Mouse (Mus musculus): ENCODE measurements around the gene Sgca. TPM values are rescaled to one million over a fixed set of nuclear protein-coding genes. Genes with fewer than 3 reads are reported as not detected.
"Not testable (repeated sequence)": the region's sequence is repeated elsewhere in the genome, so short reads cannot be mapped to it uniquely, and the experiment has no call there.

Sgca gene
- polyA plus RNA-seq, 1 experiment from 2014 or later = 0.55 TPM

DNA sequence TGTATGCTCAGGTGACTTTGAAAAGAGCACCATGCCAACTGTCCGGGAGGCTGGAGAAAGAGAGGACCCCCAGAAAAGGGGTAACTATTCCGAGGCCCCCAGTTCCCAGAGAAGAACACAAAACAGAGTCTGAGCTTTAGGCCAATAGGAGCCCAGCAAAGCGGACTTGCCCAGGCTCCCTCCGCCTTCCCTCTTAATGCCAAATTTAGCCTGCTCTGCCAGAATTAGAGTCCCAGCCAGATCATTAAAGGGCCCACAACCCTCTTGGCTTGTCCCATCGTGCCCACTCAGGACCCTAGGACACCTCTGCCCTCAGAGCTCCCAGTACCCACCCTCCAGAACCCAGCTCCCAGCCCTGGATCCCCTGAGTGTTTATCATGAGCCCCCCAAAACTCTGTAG is 3.2 kb downstream of the Sgca start:
- 59% methylated on average over 5 of the region's 5 CpGs for WGBS
- H3K4me1 ChIP-seq (replicated peaks; ENCODE audit: control insufficient read depth, insufficient read depth, low read length) = no peaks in the 10 kb centered on the region
- no peaks in the 10 kb centered on the region for H3K36me3 ChIP-seq (ENCODE audit: control insufficient read depth, insufficient read depth)
- H3K9ac ChIP-seq (ENCODE audit: low read depth, low read length) = no peak overlapping the region
- H3K4me3 ChIP-seq (ENCODE audit: low read depth, low read length) = no peak overlapping the region
- H3K4me2 ChIP-seq (replicated peaks; ENCODE audit: low read depth) = no peak overlapping the region
- no peak for TF ChIP-seq CTCF (IDR thresholded peaks at IDR 0.05; ENCODE audit: low read depth)
- no peak for ATAC-seq
- H3K9me3 ChIP-seq (ENCODE audit: control insufficient read depth) = no peaks in the 10 kb centered on the region
- H3K27me3 ChIP-seq (replicated peaks; ENCODE audit: control insufficient read depth, insufficient read depth, low read length) = no peaks in the 10 kb centered on the region; the same call in 1 of the 2 replicates
- no peak overlapping the region for H3K27ac ChIP-seq (ENCODE audit: low read depth, low read length)

DNA sequence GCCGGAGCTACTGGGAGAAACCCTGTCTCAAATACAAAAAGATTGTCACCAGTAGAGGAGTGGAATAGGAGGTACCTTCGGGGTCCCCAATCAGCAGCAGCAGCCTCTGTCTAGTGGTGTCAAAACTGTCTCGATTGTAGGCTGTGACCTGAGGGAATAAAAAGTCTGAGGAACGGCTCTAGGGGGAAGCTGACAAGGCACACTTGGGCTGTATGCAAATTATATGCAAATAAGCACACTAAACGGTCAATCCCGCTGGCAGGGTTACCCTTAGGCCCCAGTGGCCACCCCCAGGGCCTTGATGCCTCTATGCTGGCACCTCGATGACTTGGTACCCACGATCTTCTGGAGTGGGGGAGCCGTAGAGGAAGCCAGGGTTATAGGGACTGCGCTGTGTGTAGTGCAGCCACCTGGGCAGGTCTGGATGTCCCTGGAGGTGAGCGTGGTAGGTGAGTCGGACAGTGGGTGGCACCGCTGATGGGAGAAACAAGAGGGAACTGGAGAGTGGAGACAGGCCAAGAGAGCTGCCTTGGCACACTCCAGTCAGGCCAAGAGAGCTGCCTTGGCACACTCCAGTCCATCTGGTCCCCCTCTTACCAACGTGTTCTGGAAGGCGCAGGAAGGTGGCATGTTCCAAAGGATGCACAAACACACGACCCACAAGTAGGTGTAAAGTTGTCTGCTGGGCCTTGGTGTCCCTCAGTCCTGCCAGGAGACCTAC is 4.1 kb downstream of the Sgca start:
- no peak for TF ChIP-seq CTCF (IDR thresholded peaks at IDR 0.05; ENCODE audit: low read depth)
- no peak overlapping the region for H3K9ac ChIP-seq (ENCODE audit: low read depth, low read length)

DNA sequence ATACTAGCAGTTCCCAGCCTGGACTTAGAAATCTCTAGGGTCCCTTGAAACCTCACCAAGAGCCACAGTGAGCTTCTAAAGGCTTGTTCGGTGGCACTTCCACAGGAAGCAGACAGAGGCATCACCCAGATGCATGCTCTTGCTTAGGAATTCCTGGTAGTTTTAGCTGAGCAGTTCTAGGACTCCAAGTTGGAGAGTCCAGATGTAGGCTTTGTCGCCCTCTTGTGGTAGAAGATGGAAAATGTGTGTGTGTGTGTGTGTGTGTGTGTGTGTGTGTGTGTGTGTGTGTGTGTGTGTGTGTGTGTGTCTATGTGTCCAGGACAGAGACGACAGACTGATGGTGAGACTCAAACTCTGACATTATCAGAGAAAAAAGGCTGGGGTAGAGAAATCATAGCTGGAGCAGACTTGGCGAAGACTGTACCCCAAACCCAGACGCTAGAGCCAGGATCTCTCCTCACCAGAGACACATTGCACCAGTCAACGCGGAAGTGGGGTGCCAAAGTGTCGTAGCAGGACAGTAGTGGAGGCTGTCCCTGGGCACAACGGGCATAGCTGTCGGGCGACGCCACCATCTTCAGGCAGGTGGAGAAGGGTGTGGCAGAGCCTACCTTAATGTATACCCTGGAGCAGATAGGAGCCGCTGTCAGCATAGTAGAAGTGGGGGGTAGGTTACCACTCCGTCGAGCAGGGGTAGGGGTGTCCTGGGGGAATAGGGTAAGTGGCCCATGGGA is 5.8 kb downstream of the Sgca start:
- Histone ChIP-seq H3K4me2 (replicated peaks; ENCODE audit: low read depth) (no peak overlapping the region), H3K27me3 (replicated peaks; ENCODE audit: control insufficient read depth, insufficient read depth, low read length) (no peaks in the 10 kb centered on the region; the same call in 1 of the 2 replicates), H3K4me1 (replicated peaks; ENCODE audit: control insufficient read depth, insufficient read depth, low read length) (no peaks in the 10 kb centered on the region), H3K9ac (ENCODE audit: low read depth, low read length) (no peak overlapping the region), H3K27ac (ENCODE audit: low read depth, low read length) (no peak overlapping the region), H3K9me3 (ENCODE audit: control insufficient read depth) (no peaks in the 10 kb centered on the region), H3K36me3 (ENCODE audit: control insufficient read depth, insufficient read depth) (no peaks in the 10 kb centered on the region), H3K4me3 (ENCODE audit: low read depth, low read length) (no peak overlapping the region)
- WGBS = 53% methylated on average over 15 of the region's 15 CpGs
- ATAC-seq = 0 out of 2 replicates have a peak, but pooled peaks have one; percentile 32
- peak; percentile 94 for TF ChIP-seq CTCF (IDR thresholded peaks at IDR 0.05; ENCODE audit: low read depth)

More for the DNA sequence above, 4.1 kb downstream of the Sgca start:
- Histone ChIP-seq H3K27ac (ENCODE audit: low read depth, low read length) (no peak overlapping the region), H3K27me3 (replicated peaks; ENCODE audit: control insufficient read depth, insufficient read depth, low read length) (no peaks in the 10 kb centered on the region; the same call in 1 of the 2 replicates), H3K4me2 (replicated peaks; ENCODE audit: low read depth) (no peak overlapping the region), H3K36me3 (ENCODE audit: control insufficient read depth, insufficient read depth) (no peaks in the 10 kb centered on the region), H3K9me3 (ENCODE audit: control insufficient read depth) (no peaks in the 10 kb centered on the region), H3K4me3 (ENCODE audit: low read depth, low read length) (no peak overlapping the region), H3K4me1 (replicated peaks; ENCODE audit: control insufficient read depth, insufficient read depth, low read length) (no peaks in the 10 kb centered on the region)
- no peak for ATAC-seq
- 61% methylated on average over 16 of the region's 16 CpGs for WGBS

DNA sequence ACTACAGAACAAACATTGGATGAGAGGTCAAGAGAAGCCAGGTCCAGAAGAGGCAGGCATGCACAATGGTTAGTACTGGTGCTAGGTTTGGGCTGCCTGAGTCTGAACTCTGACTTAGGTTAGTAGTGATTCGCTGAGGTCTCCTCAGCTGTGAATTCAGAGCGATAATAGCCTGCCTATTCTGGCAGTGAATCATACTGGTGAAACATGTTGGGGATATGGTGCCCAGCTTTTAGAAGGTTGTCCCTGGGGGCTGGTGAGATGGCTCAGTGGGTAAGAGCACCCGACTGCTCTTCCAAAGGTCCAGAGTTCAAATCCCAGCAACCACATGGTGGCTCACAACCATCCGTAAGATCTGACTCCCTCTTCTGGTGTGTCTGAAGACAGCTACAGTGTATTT is 6.4 kb downstream of the Sgca start:
- WGBS = 88% methylated on average over 4 of the region's 4 CpGs
- not testable (repeated sequence) for H3K4me3 ChIP-seq (ENCODE audit: low read depth, low read length); ATAC-seq

DNA sequence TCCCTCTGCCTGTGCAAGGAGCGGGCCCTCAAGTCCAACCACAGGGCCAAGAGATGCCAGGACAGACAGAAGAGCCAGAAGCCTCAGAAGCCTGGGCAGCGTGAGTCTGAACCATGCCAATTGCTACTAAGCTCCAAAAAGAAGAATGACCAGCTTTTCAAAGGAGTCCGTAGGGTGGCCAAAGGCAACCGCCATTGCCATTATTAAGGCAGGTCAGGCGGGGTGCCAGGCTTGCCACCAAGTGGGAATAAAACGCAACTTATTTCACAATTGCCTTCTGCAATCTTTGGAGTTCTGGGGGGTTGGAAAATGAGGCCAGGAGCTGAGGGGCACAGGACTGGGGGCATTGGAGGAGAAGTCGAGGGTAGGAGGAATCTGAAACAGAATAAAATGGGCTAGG is 7.9 kb downstream of the Sgca start:
- 80% methylated on average over 7 of the region's 7 CpGs for whole genome bisulfite sequencing
- no peak for ATAC-seq

More for the DNA sequence above, 6.4 kb downstream of the Sgca start:
- H3K27ac ChIP-seq (ENCODE audit: low read depth, low read length); H3K27me3 ChIP-seq (replicated peaks; ENCODE audit: control insufficient read depth, insufficient read depth, low read length); H3K9ac ChIP-seq (ENCODE audit: low read depth, low read length); H3K9me3 ChIP-seq (ENCODE audit: control insufficient read depth); H3K4me2 ChIP-seq (replicated peaks; ENCODE audit: low read depth); H3K4me1 ChIP-seq (replicated peaks; ENCODE audit: control insufficient read depth, insufficient read depth, low read length); H3K36me3 ChIP-seq (ENCODE audit: control insufficient read depth, insufficient read depth): not testable (repeated sequence)

DNA sequence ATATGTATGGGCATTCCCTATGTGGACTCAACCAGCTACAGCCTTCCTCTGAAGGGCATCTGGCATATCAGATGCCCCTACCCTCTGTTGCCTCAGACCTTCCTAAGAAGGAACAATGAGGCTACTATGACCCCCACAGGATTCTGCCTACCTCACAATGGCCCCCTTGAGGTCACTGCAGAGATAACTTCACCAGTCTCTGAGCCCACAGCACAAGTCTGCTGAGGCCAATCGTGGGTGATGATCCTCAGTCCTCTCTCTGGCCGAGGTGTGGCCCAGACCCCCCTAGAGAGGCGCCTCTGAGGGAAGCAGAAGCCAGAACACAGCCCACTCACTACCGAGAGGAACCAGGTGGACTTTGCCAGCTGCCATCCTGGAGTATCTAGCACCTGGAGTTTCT is 8.7 kb downstream of the Sgca start, which contains the start of gene Hils1:
Gene Hils1, plus strand, starts transcription at position 175 of the 400 bp plus-strand sequence.
- no peaks in the 10 kb centered on the region for H3K4me1 ChIP-seq (replicated peaks; ENCODE audit: control insufficient read depth, insufficient read depth, low read length)
- 41% methylated on average over 4 of the region's 4 CpGs for WGBS
- no peak within 1 kb of the TSS for H3K27ac ChIP-seq (ENCODE audit: low read depth, low read length)

More for the DNA sequence above, 7.9 kb downstream of the Sgca start:
- H3K27ac ChIP-seq (ENCODE audit: low read depth, low read length) = no peak overlapping the region
- no peaks in the 10 kb centered on the region; the same call in 1 of the 2 replicates for H3K27me3 ChIP-seq (replicated peaks; ENCODE audit: control insufficient read depth, insufficient read depth, low read length)
- no peak overlapping the region for H3K4me2 ChIP-seq (replicated peaks; ENCODE audit: low read depth)
- no peak overlapping the region for H3K4me3 ChIP-seq (ENCODE audit: low read depth, low read length)
- no peak for TF ChIP-seq CTCF (IDR thresholded peaks at IDR 0.05; ENCODE audit: low read depth)
- H3K36me3 ChIP-seq (ENCODE audit: control insufficient read depth, insufficient read depth) = no peaks in the 10 kb centered on the region
- no peaks in the 10 kb centered on the region for H3K9me3 ChIP-seq (ENCODE audit: control insufficient read depth)
- H3K9ac ChIP-seq (ENCODE audit: low read depth, low read length) = no peak overlapping the region
- no peaks in the 10 kb centered on the region for H3K4me1 ChIP-seq (replicated peaks; ENCODE audit: control insufficient read depth, insufficient read depth, low read length)

More for the DNA sequence above, 8.7 kb downstream of the Sgca start, which contains the start of gene Hils1:
- Histone ChIP-seq H3K36me3 (ENCODE audit: control insufficient read depth, insufficient read depth) (no peaks in the 10 kb centered on the region), H3K27me3 (replicated peaks; ENCODE audit: control insufficient read depth, insufficient read depth, low read length) (no peaks in the 10 kb centered on the region; the same call in 1 of the 2 replicates), H3K9ac (ENCODE audit: low read depth, low read length) (no peak within 1 kb of the TSS), H3K4me2 (replicated peaks; ENCODE audit: low read depth) (no peak within 1 kb of the TSS), H3K4me3 (ENCODE audit: low read depth, low read length) (no peak within 1 kb of the TSS), H3K9me3 (ENCODE audit: control insufficient read depth) (no peaks in the 10 kb centered on the region)
- no peak for ATAC-seq
- peak; percentile 41; the same call in 1 of the 2 replicates for TF ChIP-seq CTCF (IDR thresholded peaks at IDR 0.05; ENCODE audit: low read depth)

All from intestine, postnatal 0 days (tissue).